Mouse (Mus musculus) urinary bladder, postnatal 25 days (tissue): ENCODE data around the gene Srek1.

Source experiments
- DNase-seq: peaks from one replicate; pipeline ENCODE4 v3.0.0; 2022; ENCODE audit warnings: low spot score

Srek1 gene

GRCm38 (mm10) chr13:103774119-103774757 lies at the start of gene Srek1:
TSS of gene Srek1 (minus strand) at chr13:103774608.
- peak; percentile 93 for DNase-seq

- no peak for DNase-seq
Measured at GRCm38 (mm10) chr13:103822270-103822669, 47.9 kb upstream of the Srek1 start.

- no peak for DNase-seq
Measured at GRCm38 (mm10) chr13:103819377-103819776, 45.0 kb upstream of the Srek1 start.

GRCm38 (mm10) chr13:103817935-103818334 lies 43.5 kb upstream of the Srek1 start:
- no peak for DNase-seq

GRCm38 (mm10) chr13:103807464-103807863 lies 33.1 kb upstream of the Srek1 start:
- no peak for DNase-seq

- DNase-seq: no peak
Measured at GRCm38 (mm10) chr13:103806210-103806851, 31.9 kb upstream of the Srek1 start.

GRCm38 (mm10) chr13:103803721-103804120 lies 29.3 kb upstream of the Srek1 start:
- no peak for DNase-seq

- no peak for DNase-seq
Measured at GRCm38 (mm10) chr13:103801021-103801420, 26.6 kb upstream of the Srek1 start.

- DNase-seq: no peak
Measured at GRCm38 (mm10) chr13:103794688-103795543, 20.5 kb upstream of the Srek1 start.

GRCm38 (mm10) chr13:103779922-103780585 lies 5.6 kb upstream of the Srek1 start:
- peak; percentile 22 for DNase-seq

- no peak for DNase-seq
Measured at GRCm38 (mm10) chr13:103777126-103777525, 2.7 kb upstream of the Srek1 start.

GRCm38 (mm10) chr13:103773407-103774118 lies 845 bp downstream of the Srek1 start:
- no peak for DNase-seq

- DNase-seq: no peak
Measured at GRCm38 (mm10) chr13:103772917-103773316, 1.5 kb downstream of the Srek1 start.

- DNase-seq: no peak
Measured at GRCm38 (mm10) chr13:103770821-103771220, 3.6 kb downstream of the Srek1 start.

GRCm38 (mm10) chr13:103767935-103768334 lies 6.5 kb downstream of the Srek1 start:
- DNase-seq: no peak

- no peak for DNase-seq
Measured at GRCm38 (mm10) chr13:103763640-103764039, 10.8 kb downstream of the Srek1 start.

- DNase-seq: no peak
Measured at GRCm38 (mm10) chr13:103761971-103762370, 12.4 kb downstream of the Srek1 start.

GRCm38 (mm10) chr13:103751421-103751820 lies 23.0 kb downstream of the Srek1 start:
- DNase-seq: no peak

- no peak for DNase-seq
Measured at GRCm38 (mm10) chr13:103745688-103746087, 28.7 kb downstream of the Srek1 start.

GRCm38 (mm10) chr13:103745160-103745559 lies 29.2 kb downstream of the Srek1 start:
- no peak for DNase-seq

GRCm38 (mm10) chr13:103735330-103736007 lies 38.9 kb downstream of the Srek1 start:
- no peak for DNase-seq
